Mouse (Mus musculus) spleen, adult 12 weeks (tissue): ENCODE data around the gene Lsamp.

Experiments
- DNase-seq: peaks from one replicate; pipeline ENCODE4 v3.0.0; 2022; ENCODE audit warnings: low spot score

Lsamp gene

DNA sequence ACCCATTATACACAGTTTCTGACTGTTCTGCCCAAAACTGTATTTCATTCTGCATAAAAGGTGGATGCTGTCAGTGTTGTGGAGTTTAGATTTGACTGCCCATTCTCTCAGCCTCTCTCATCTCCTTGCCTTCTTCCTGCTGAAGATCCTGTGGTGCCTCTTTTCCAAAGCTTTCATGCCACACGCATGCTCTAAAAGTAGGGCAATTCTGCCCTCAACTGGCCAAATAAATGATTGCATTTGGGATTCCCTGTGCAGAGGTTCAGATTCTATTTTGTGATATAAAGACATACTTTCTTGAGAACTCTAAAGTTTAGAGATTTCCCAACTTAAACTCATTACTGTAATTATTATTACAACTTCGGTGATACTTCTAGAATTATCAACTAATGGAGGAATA lies 1260.5 kb downstream of the Lsamp start:
- no peak for DNase-seq

GRCm38 (mm10) chr16:41258145-41259035 lies 1274.2 kb downstream of the Lsamp start:
- DNase-seq = no peak

DNA sequence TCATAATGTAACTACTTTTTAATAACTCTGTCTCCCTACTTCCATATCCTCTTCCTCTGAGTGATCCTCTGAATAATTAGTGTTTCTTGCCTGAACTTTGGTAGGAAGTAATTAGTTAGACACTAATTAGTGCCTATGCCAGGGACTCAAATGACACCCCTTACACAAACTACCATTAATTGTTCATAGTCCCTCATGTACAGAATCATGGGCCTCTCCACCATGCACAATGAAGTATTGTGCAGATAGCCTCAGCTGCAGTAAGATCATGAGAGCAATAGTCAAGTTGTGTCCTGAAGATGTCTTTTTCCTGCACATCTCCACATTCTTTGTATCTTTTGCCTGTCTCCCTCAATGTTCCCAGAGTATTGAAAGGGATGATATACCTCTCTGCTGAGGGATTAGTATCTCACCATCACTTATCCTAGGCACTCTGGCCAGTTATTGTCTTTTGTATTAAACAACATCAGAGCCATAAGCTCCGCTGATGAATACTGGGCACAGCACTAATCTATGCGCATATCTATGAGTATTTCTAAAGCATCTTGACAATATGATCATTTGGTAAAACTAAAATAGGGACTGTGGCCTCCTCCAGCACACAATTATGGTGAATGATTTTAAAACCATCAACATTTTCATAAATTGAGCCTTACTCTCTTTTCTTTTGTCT lies 1292.0 kb downstream of the Lsamp start:
- DNase-seq = no peak

- DNase-seq = no peak
These were observed 1333.8 kb downstream of the Lsamp start for GRCm38 (mm10) chr16:41317992-41318391.

- DNase-seq = no peak
These were observed 1359.3 kb downstream of the Lsamp start for GRCm38 (mm10) chr16:41343431-41343830.

GRCm38 (mm10) chr16:41365138-41365537 lies 1381.0 kb downstream of the Lsamp start:
- no peak for DNase-seq

DNA sequence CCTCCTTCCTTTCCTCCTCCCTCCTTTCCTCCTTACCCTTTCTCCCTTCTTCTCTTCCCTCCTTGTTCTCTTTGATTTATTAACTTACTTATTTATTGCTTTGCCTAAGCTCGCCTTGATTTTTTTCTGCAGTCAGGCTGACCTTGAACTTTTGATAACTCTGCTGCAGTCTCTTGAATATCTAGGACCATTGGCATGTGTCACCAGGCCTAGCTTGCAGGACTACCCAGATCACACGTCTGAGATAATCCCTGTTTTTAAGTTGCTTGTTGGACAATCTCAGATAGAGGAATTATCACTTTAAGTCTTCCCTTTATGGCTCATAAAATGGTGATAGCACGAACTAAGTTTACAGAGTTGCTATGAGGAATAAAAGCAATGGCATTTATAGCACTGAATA lies 1399.5 kb downstream of the Lsamp start:
- no peak for DNase-seq

DNA sequence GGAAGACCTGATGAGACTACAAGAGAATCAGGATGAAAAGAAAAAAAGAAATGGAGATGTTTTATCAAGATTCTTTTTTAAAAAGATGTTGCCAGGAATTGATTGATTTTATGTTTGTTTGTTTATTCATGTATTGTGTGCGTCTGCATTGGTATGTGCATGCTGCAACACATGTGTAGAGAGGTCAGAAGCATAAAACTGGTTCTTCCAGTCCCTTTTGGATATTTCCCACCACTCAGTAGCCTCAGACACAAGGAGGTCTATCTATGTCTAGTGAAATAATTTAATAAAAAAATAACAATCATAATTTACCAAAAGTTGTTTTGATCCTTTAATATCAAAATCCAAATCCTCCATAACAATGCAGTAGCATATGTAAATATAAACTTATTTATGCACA lies 1400.1 kb downstream of the Lsamp start:
- DNase-seq = no peak

DNA sequence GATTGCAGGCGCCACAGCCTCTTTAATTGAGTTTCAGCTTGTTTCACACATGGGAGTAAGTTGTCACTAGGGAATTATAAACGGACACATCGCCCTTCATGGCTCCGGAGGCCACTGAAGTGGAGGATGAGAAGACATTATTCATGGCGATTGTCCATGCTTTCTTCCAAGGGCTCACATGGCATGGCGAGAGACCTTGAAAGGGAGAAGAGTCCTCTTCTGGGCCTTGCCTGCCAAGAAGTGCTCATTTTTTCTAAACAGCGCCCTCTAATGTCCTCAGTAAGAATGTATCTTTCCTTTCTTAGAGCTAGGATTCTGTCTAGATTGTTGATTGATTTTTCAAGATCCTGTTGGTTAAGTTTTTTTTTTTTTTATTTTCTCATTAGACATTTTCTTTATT lies 1424.7 kb downstream of the Lsamp start:
- no peak for DNase-seq

DNA sequence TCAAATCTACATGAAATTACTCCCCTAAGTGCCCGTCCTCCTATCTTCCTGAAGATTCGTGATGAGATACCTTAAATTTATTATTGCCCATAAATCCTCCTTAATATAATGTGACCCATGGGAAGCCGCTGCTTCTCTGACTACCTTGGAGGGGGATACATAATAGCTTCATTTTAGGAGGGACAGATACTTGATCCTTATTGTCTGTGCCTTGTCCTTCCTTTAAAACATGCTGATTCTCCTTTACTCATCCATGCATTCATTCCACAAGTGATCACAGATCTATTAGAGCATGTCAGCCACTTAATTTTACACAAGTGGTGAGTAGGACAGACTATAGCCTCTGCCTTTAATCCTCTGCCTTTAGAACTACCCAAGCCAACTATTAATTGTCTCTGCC lies 1426.5 kb downstream of the Lsamp start:
- no peak for DNase-seq

- DNase-seq = no peak
These were observed 1433.2 kb downstream of the Lsamp start for GRCm38 (mm10) chr16:41417363-41417762.

DNA sequence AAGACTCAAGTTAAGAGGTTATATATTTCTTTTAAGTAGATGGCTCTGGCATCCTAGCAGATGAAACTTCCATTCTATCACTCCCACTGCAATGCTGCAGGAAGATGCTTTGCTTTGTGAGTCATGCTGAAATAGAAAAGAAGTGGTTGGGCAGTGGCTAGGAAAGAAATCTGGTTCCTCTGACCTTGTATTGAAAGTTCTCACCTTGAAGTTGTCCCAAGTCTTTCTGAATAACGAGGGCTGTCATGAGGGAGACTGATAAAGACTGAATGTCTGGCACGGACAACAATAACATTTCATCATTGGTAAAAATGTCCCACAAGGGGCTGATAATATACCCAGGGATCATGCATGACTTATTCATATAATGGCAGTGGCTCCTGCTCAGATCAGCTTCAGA lies 1483.2 kb downstream of the Lsamp start:
- no peak for DNase-seq

DNA sequence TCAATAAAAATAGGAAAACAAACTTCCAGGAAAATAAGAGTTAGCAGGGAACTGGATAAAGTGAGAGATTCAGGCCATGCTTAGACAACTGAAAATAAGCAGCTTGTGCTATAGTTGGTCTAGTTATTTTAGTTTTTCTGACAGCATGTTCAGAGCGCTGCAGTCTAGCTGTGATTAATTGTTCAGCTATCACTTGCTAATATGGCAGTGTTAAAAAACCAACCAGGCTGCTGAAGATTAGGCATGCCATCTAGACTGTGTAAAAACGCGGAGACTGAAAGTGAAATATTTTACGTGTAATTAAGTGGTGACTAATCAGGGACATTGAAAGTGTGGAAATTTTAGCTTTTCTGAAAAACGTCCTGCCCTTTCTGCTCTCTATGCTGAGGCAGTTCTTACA lies 1494.5 kb downstream of the Lsamp start:
- DNase-seq = no peak

- no peak for DNase-seq
These were observed 1497.7 kb downstream of the Lsamp start for GRCm38 (mm10) chr16:41481832-41482231.

DNA sequence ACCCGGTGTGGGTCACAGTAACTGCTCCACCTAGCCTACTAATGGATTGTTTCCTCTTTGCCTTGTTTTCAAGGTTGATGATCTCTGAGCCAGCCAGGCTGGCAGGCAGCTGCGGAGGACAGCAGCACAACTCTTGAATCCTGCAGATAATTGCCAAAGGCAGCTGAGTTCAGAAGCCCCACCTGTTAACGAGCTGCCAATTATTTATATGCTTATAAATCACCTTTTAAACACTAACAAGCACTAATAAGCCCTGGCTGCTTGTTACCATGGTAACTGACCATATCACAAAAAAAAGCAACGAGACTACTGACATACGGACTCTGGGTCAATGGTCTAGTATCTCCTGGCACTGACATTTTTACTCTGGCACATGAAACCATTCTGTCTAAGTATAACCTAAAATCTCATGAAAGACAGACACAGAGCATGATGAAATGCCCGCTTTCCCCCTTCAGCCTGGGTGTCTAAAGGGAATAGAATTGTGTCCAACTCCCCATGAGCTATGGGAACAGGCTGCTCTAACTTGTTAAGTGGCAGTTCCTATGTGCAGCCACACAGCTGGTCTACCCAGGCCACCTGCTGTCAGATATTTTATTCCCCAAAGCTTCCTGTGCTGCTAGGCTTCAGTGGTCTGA lies 1526.9 kb downstream of the Lsamp start:
- no peak for DNase-seq

GRCm38 (mm10) chr16:41521566-41521965 lies 1537.4 kb downstream of the Lsamp start:
- no peak for DNase-seq

DNA sequence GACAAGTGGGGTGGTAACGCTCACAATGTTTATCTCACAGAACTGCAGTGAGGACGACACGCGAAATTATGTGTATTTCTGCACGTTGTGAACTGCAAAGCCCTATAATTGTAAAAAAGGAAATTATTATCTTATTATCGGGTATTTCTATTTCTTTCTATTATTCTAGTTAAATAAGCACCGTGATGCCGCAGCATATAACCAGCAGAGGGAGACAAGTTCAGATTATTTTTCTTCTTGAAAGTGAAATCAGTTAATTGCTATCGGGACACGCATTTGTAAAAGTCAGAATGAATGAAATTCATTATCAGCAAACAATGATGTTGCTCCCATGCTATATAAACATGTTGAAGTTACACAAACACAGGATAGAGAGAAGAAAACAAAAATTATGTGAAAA lies 1540.1 kb downstream of the Lsamp start:
- DNase-seq = no peak

- DNase-seq = no peak
These were observed 1548.7 kb downstream of the Lsamp start for GRCm38 (mm10) chr16:41532661-41533551.

DNA sequence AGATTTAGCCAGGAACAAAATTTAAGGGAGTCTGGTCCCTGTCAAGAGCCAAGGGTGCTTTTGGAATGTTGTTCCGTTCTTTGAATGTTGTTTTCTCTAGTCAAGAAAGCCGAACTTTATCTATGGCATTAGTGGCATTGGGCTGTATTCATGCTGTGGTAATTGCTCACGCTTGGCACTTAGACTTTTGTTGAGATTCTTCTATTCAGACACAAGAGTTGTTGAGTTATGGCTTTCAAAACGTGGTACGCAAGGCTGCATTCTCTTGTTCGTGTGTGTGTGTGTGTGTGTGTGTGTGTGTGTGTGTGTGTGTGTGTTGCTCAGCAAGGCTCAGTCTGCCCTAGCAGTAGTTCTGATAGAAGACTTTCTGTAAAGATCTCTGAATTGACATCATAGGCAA lies 1549.5 kb downstream of the Lsamp start:
- DNase-seq = no peak

DNA sequence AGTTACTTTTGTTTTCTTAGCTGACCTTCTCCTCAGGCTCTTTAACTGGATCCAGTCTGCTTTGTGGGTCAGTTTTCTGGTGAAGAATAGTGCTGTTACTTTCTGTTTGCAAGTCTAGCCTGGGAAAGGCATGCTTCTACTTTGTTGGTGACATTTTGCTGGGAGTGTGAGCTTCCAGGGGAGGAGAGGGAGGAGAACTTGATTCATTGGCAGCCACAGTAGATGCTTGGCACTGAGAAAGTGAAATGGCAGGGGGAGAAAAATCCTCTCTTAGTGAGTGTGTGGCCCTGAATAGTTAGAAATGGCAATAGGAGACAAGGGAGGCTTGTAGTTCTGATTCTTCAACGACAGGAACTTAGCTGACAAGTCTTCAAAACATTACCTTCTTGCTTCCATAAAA lies 1551.6 kb downstream of the Lsamp start:
- DNase-seq = no peak

- no peak for DNase-seq
These were observed 1558.5 kb downstream of the Lsamp start for GRCm38 (mm10) chr16:41542641-41543040.

DNA sequence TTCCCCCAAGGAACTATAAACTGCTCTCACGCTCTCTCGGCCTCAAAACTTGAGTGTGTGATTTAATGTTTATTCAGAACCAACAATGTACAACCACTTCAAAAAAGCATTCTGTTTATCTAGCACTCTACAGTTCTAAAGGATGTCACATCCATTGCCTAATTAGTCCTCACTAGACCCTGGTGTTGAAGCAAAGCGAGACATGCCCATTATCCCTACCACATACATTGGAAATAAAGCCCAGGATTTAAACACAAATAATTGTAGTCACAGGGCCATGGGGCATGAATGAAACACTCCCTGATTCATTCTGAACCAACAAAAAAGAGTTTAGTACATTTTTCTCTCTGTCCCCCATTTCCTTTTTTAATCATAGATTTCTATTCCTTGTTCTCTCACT lies 1567.0 kb downstream of the Lsamp start:
- no peak for DNase-seq
